Mouse (Mus musculus) embryo, embryonic 11.5 days (tissue): ENCODE results near the gene Ccl11.

Experiments
- DNase-seq: peaks from one replicate; pipeline ENCODE4 v3.0.0-alpha.2; 2012; ENCODE audit warnings: low read depth, low spot score

The Ccl11 gene

DNA sequence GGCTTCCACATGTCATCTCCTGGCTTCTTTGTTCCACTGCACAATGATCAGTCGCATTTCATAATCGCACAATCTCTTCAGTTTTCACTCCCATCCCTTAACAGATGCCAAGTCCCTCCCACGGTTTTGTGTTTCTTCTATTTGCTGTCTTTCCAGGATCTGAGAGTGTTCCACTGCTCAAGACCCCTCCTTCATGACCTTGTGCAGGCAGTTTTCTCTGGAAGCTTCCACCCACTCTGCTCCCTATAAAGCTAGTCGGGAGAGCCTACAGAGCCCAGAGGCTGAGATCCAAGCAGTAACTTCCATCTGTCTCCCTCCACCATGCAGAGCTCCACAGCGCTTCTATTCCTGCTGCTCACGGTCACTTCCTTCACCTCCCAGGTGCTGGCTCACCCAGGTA, at the start of gene Ccl11:
Gene Ccl11, plus strand, starts transcription at position 178 of the 400 bp plus-strand sequence.
- DNase-seq: no peak

DNA sequence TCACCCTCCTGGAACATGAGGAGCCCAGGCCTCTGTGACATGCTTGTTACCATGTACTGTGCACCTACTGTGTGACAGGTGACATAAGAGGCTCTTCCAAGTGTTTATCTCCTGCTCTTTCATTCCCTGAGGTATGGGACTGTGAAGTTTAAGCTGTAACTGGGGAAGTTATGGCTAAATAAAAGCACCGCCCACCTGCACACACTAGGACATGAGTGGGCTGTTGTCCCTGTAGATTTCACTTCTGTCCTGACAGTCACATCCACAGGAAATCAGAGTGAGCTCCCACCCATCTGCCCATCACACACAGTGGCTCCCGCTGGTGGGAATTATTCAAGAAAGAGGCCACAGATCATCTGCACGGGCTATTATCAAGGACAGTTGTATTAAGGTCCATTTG, 47.5 kb upstream of the Ccl11 start:
- DNase-seq: no peak

DNA sequence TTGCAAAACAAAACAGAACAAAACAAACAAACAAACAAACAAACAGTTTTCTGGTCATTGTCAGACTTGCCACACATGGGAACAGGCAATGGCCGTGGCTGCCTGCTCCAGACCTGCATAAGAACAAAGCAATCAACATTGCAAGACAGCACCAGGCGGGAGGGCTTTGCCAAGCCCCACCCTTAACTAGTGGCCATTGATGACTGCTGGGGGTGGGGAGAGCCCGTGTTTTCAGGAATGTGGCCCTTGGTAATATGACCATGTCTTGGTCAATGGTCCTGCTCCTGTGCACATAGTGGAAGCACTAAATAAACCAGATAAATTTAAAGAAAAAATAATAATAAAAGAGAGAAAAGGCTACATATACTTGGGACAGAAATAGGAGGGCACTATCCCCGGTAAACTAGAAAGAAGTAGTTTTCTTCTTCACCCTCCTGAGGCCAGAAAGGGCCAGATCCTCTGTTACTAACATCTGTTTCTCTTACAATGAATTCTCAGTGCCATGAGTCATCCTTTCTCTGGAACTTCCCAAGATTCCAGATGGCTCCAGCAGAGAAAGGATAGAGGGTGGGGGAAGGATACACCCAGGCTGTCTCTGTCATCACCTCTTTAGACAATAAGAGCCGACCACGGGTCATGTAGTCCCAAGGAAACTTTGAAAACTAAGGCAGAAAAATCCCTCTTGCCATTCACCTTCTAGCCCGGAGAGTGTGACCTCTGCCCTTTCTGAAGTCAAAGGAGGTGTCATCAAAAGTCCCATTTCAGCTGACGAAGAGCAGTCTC, 46.0 kb upstream of the Ccl11 start:
- no peak for DNase-seq

DNA sequence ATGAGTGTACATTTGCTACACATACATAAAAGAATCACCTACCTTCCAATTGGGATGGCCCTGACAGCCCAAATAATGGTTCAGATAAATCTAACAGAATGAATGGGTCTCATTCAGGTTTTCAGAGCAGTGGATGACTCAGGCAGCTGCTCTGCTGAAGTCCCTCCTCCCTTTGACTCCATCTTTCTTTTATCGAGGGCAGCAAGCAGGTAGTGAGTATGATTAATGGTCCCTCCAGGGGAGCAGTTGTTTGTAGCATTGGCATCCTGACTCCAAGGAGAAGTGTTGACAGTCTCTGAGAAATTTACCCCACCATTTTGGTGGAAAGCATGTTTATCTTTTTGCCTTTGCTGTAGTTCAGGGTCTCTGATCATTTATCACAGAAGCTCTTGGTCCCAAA, 43.9 kb upstream of the Ccl11 start:
- DNase-seq: no peak

DNA sequence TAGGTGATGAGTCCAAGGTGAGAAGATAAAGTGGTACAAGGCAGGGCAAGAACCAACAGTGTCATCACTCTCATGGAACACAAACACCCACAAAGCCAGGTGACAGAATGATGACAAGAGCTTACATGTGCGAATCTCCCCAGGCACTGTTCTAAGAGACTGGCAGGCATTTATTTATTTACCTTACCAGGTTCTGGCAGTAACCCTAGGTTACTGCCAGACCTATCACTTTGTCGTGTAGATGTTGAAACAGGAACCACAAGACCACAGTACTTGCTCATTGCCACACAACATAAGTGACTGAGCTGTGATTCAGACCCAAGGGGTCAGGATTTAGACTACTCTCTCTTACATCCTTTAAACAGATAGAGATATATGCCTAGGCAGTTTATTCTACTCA, 42.6 kb upstream of the Ccl11 start:
- DNase-seq: no peak

DNA sequence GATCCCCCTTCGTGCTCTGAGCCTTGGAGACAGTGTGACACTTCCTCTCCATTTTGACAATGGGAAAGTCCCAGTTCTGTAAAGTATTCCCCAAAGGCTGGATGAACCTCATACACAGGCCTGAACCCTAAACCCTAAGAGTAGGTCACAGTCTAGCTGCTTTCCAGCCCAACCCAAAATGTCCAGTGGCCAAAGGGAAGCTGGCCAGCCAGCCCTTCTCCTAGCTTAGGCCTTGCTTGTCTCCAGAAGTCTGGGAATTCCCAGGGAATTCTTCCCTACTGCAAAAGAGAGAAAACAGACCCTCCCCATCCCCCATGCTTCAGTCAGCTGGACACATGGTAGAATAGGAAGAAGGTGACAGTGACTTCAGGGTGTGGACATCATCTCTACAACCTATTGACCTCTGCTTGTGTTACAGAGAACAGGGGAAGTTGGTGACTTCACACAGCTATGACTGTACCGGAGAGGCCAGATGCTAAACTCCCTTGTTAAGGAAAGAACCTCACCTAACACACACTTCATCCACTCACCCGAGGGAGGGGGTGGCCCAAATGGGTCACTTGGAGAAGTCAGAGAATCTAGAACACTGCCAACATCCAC, 41.3 kb upstream of the Ccl11 start:
- no peak for DNase-seq

DNA sequence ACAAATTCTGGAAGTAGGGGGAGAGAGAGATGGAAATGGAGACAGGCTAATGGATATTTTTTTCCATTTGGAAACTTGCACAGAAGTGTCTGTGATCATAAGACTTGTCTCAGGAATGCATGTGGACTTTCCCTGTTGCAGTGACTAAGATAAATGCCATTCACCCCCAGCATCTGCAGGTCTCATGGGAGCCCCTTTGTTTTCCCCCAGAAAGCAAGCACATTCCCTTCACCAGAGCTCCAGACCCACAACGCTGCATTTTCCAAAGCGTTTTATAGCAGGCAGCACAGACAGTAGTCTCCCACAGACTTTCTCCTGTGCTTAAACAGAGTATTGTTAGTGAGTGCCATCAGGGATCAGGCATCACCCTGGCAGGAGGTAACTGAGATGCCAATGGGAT, 38.2 kb upstream of the Ccl11 start:
- DNase-seq: no peak

DNA sequence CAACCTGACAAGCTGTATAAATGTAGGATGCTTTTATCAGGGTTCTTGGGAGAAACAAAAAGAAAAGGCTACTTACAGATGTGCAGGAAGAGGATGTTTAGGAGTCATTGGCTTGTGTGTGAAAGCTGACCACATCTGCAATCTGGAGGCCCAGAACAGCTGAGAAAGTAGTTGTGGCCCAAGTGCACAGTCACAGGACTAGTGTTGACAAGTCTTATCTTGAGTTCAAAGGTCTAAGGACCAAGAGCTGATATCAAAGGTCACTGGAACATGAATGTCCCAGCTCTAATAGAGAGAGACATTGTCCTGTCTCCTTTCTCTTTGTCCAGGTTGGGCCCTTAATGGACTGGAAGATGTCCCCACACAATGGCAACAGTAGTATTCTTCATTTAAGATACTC, 37.8 kb upstream of the Ccl11 start:
- DNase-seq: no peak

DNA sequence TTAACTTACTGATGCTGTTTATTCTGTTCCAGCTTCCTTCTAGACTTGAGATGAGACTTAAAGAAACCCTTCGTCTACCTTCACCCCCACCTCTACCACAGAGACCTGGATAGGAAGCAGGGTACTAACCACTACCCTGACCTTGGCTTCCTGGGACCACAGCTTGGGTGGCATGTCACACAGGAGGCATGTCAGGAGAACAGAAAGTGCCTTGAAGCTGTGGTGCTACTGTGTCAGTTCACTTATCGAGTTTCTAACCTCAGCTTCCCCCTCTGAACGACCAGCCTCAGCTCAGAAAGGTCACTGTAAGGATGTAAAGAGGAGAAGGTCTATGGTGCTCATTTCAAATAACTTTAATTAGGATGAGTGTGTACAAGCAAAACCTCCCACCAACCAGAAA, 36.2 kb upstream of the Ccl11 start:
- DNase-seq: no peak

DNA sequence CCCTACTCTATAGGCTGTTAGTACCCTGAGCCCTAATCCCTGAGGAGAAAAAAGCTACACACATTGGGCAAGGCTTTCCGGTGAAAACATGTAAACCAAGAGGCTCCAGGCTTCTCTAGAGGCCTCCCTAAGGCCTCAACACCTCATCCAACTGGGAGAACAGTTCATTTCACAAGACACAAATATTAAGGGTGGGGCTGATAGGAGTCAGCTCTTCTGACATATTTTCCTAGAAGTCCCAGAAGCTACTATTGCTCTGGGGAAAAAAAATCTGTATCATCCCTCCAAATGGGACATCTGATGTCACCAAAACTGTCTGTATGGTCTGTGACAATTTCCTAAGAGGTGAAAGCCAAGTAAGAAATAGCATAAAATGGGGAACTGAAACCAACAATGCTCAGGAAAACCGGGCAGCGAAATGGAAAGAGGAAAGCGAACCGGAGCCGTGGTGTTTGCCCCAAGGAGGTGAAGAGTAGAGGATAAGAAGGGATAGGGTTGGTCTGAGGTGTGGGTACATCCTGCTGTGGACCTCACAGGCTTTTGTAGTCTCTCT, 35.0 kb upstream of the Ccl11 start:
- no peak for DNase-seq

DNA sequence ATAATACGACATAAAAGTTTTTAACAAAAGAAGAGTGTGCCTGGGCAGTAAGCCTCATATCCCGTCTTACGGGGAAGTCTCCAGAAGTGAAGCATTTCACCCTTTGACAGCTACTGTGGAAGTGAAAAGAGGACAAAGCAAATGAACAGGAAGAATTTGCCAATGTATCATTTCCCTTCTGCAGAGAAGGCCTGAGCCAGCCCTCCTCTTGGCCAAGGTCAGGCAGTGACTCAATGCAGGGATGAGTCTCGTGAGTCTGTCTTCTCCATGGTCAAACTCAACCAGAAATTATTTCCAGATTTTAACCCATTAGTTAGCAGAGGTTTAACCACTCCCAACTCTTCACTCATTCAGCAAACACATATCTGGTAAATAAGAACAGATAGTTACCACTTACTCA, 33.9 kb upstream of the Ccl11 start:
- no peak for DNase-seq

DNA sequence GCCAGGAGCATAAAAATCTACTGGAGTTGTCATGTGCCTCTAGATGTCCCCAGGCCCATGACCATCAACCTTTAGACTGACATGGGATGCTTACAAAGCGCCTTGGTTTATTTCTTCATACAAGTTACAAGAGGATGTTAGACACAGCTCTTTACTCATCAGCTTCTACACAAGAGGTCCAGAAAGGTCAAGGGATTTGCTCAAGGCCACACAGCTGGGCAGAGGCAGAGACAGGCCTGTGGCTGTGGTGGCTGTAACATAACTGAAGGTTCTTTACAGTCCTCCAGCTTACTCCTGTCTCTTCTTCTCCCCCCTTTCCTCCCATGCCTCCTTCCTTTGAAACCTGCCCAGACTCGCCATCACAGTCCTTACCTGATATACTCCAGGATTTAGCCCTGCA, 27.5 kb upstream of the Ccl11 start:
- no peak for DNase-seq

DNA sequence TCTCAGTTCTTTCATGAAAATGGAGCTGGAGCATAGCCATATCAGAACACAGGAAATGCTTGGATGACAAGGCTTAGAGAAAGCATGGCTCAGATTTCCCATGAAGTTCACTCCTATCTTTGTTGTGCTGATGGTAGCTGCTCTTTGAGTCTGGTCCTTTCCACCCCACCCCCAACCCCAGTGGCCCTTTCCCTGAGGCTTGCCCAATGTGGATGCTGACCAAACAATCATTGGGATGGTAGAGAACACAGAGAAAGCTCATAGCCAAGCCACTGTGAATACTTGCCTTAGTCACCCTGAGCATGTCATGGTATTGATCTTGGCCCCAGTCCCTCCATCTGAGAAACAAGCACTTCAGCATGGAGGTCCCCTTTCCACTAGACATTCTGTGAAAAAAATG, 25.5 kb upstream of the Ccl11 start:
- DNase-seq: no peak

DNA sequence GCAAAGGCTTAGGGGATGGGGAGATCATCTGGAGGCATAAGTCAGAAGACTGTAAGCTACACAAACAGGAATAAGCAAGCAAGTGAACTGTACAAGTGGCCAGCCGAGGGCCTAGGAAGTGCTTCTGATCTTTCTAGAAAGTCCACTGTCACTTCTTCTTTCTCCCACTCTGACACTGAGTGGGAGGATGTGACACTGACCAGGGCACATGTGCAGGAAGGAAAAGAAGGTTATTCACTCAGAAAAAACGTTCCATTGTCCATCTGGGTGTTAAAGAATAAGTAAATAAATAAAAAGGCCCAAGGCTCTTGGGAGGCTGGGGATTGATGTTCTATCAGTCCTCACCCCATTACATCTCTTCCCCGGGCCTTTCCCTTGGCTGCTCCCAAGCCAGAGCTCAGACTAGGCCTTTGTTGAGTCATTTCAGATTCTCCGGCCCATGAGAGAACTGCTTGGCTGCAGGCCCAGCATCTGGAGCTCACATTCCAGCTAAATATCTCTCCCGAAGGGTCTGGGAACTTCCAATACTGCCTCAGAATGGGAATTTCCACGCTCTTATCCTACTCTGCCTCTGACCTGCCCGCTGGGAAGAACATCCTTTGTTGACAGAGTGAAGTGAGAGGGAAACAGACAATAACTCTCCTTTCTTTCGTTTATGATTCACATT, 24.8 kb upstream of the Ccl11 start:
- no peak for DNase-seq

DNA sequence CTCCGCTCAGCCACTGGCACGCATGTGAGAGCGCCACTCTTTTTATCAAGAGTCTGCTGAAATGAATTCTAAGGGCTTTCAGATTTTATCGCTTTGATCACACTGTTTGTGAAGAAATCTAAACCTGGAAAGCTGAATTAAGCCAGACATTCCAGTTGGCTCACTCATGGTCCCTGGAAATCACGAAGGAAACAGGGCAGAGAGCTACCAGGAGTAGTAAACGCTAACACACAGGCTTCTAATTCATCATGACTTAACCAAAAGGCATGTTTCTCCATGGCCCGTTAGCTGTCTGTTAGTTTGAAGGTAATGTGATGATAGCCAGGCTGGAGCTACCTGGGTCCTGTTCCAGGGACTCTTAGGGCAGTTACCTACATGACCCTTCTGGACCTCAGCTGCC, 23.2 kb upstream of the Ccl11 start:
- DNase-seq: no peak

DNA sequence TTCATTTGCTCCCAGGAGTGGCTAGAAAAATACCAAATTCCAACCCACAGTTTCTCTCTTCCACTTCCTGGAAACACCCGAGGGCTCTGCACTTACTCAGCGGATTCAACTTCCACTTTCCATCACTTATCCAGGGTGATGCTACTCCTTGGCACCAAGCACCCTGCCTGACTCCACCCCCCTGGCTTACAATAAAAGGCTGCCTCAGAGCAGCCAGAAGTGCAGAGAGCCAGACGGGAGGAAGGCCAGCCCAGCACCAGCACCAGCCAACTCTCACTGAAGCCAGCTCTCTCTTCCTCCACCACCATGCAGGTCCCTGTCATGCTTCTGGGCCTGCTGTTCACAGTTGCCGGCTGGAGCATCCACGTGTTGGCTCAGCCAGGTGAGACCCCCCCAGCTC, 22.3 kb upstream of the Ccl11 start, which contains the start of gene Ccl2:
Gene Ccl2, plus strand, starts transcription at position 216 of the 400 bp plus-strand sequence.
- DNase-seq: no peak

DNA sequence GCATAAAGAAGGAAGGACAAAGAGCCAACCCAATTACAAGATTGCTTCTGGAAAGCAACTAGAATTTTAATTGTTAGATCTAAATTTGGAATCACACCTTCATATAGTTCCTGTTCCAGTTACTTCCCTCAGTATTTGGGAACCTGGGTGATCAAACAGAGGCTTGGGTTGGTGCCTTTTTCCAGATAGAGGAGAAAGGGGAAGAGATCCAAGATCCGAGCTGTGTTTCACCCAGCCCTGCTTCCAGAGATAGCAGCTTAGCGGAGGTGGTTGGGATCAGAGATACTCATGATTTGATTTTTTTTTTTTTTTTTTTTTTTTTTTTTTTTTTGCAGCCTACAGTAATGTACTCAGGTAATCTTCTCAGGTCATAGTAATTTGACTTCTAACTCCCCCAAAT, 21.8 kb upstream of the Ccl11 start:
- no peak for DNase-seq

DNA sequence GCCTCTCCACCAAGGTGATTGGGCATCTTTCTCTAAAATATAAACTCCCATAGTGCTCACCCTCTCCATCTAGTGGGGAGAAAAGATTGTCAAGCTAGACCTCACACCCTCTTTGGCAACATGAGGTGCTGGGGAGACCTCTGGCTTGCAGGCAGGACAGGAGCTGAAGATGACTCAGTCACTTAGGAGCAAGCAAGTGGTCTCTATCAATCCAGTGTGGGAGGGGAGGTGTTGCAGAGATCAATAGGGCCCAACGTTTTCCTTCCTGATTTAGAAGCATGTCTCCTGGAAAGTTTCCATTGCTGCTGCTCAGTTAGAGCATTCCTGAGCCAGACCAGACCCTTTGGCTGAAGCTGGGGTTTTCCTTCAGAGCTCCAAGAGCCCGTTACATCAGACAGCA, 19.1 kb upstream of the Ccl11 start, which contains the start of gene Gm17268:
Gene Gm17268, minus strand, starts transcription at position 28 of the 400 bp plus-strand sequence.
- DNase-seq: no peak

DNA sequence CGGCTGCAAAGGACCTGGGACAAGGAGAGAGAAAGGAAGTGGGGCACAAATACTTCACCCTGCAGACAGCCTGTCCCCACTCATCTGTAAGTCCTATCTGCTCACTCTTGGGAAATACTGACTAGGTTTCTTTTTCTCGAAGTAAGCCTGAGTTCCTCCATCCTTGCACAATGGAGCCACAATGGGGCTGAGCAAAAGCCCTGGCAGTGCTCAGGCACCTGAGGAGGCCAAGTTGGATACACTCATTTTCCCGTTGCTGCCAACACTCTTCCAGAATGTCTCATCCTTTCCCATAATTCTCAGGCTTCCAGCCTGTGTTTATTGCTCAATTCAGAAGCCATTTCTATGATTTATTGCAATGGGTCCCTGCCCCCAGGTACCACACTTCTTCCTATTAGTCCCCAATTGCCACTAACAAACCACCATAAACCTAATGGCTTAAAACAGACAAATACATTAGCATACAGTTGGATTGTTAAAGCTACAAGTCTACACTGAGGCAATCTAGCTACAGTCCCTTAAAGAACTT, 18.4 kb upstream of the Ccl11 start:
- no peak for DNase-seq

DNA sequence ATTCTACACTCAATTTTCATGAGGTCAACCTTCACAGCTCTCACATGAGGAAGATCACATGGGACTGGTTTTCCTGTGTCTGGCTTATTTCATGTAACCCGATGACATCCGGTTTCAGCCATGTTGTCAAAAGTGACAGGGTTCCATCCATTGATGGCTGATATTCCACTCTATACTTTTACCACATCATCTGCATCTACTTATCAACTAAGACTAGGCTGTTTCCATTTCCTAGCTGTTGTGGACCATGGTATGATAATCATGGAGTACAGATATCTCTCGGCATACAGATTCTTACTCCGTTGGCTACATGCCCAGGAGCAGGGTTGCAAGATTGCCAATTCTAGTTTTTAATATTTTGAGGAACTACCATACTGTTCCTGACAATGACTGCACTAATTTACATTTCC, 15.9 kb upstream of the Ccl11 start:
- DNase-seq: no peak

DNA sequence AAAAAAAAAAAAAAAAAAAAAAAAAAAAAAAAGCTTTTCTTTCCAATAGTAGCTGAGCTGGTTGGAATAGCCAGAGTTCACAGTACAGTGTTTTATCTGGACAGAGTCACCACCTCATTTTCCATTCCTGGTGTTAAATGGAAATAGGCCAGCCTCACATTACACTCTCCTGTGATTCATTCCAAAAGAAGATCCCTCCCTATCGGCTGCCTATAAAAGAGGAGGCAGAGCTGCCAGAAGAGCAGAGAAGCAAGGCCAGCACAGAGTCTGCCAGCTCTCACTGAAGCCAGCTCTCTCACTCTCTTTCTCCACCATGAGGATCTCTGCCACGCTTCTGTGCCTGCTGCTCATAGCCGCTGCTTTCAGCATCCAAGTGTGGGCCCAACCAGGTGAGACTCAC, 12.2 kb upstream of the Ccl11 start, which contains the start of gene Ccl7:
Gene Ccl7, plus strand, starts transcription at position 242 of the 400 bp plus-strand sequence.
- DNase-seq: no peak

DNA sequence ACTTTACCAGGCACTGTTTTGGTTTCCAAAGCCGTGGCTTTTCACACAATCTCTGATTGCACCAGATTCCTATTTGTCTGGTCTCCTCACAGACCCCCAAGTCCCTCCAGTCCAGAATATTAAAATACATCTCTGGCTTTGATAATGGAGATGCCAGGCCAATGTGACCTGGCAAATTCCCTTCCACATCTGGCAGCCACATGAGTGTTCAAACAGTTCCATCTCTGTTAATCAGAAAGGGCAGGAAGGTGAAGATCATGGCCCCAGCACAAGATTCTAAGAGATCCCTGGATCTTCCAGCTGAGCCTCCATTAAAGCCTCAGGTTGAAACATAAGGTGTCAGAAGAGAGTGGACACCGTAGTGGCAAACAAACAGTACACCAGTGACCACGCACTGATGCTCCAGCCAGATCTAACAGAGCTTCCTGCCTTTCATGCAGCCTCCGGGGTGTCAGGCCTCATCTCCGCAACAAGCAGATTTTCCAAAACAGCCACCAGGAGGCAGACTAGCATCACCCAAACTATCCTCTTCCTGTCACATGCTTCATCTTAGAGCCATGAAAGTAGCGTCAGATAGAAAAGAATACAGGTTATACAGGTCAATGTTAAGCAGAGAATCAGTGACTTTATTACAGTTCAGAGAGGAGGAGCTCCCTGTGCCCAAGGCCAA, 9.7 kb upstream of the Ccl11 start:
- peak; percentile 55 for DNase-seq
